Mouse (Mus musculus) brain, adult 2 months (tissue): Measurements from ENCODE around the gene Klf5.
A peak's percentile ranks its signal among the peaks of the same experiment; 100 is the strongest.

Experiments used
- DNase-seq: peaks from one replicate; pipeline ENCODE4 v3.0.0; 2011; ENCODE audit warnings: low read depth, low spot score

Klf5 gene

GRCm38 (mm10) chr14:99298385-99299021 lies at the start of gene Klf5:
Klf5 (plus strand) TSS chr14:99298691.
- peak; percentile 94 for DNase-seq

- DNase-seq = no peak
Observed at GRCm38 (mm10) chr14:99262026-99262425, 36.5 kb upstream of the Klf5 start.

GRCm38 (mm10) chr14:99263816-99264215 lies 34.7 kb upstream of the Klf5 start:
- no peak for DNase-seq

- no peak for DNase-seq
Observed at GRCm38 (mm10) chr14:99265791-99266190, 32.7 kb upstream of the Klf5 start.

GRCm38 (mm10) chr14:99266749-99267148 lies 31.7 kb upstream of the Klf5 start:
- DNase-seq = no peak

GRCm38 (mm10) chr14:99274056-99274455 lies 24.4 kb upstream of the Klf5 start:
- DNase-seq = no peak

GRCm38 (mm10) chr14:99275827-99276226 lies 22.7 kb upstream of the Klf5 start:
- DNase-seq = no peak

GRCm38 (mm10) chr14:99278312-99278711 lies 20.2 kb upstream of the Klf5 start:
- no peak for DNase-seq

GRCm38 (mm10) chr14:99278763-99279486 lies 19.6 kb upstream of the Klf5 start:
- peak; percentile 41 for DNase-seq

- DNase-seq = no peak
Observed at GRCm38 (mm10) chr14:99280399-99280798, 18.1 kb upstream of the Klf5 start.

- DNase-seq = no peak
Observed at GRCm38 (mm10) chr14:99280825-99281433, 17.6 kb upstream of the Klf5 start.

- no peak for DNase-seq
Observed at GRCm38 (mm10) chr14:99285486-99285885, 13.0 kb upstream of the Klf5 start.

- DNase-seq = no peak
Observed at GRCm38 (mm10) chr14:99292176-99292575, 6.3 kb upstream of the Klf5 start.

GRCm38 (mm10) chr14:99294424-99294823 lies 4.1 kb upstream of the Klf5 start:
- DNase-seq = no peak

- peak; percentile 25 for DNase-seq
Observed at GRCm38 (mm10) chr14:99295606-99296341, 2.7 kb upstream of the Klf5 start.

- DNase-seq = peak; percentile 56
Observed at GRCm38 (mm10) chr14:99299022-99299481, 561 bp downstream of the Klf5 start.

GRCm38 (mm10) chr14:99299701-99300191 lies 1.3 kb downstream of the Klf5 start:
- DNase-seq = peak; percentile 69

- peak; percentile 41 for DNase-seq
Observed at GRCm38 (mm10) chr14:99301472-99301871, 3.0 kb downstream of the Klf5 start.

GRCm38 (mm10) chr14:99304387-99304786 lies 5.9 kb downstream of the Klf5 start:
- no peak for DNase-seq

- no peak for DNase-seq
Observed at GRCm38 (mm10) chr14:99304997-99305792, 6.7 kb downstream of the Klf5 start.

- no peak for DNase-seq
Observed at GRCm38 (mm10) chr14:99306410-99306809, 7.9 kb downstream of the Klf5 start.
